Mouse (Mus musculus) midbrain, embryonic 12.5 days (tissue): ENCODE measurements around the gene Cstf2. TPM values are rescaled to one million over a fixed set of nuclear protein-coding genes. Genes with fewer than 3 reads are reported as not detected.

ENCODE experiments used
- ATAC-seq: fragments of 200-750 bp; cut with Nextera tagmentation; 2 replicates; pipeline ENCODE4 v1.8.0; 2017; ENCODE audit warnings: low read depth, moderate TSS enrichment, moderate library complexity; ENCODE audit not compliant: low FRiP score
- H3K27ac ChIP-seq: fragments of 300-500 bp; sonication (generic); replicated peaks from 2 replicates; pipeline ENCODE4 v1.5.1; 2016; ENCODE audit warnings: mild to moderate bottlenecking
- H3K27me3 ChIP-seq: fragments of 300-500 bp; sonication (generic); 2 replicates; pipeline ENCODE4 v1.6.1; 2016; ENCODE audit warnings: mild to moderate bottlenecking
- H3K36me3 ChIP-seq: fragments of 300-500 bp; sonication (generic); 2 replicates; pipeline ENCODE4 v1.6.1; 2016
- H3K4me1 ChIP-seq: fragments of 300-500 bp; sonication (generic); 2 replicates; pipeline ENCODE4 v1.6.1; 2016
- H3K4me2 ChIP-seq: fragments of 300-500 bp; sonication (generic); replicated peaks from 2 replicates; pipeline ENCODE4 v1.6.1; 2016; ENCODE audit warnings: mild to moderate bottlenecking, moderate library complexity
- H3K4me3 ChIP-seq: fragments of 300-500 bp; sonication (generic); 2 replicates; pipeline ENCODE4 v1.5.1; 2016; ENCODE audit warnings: mild to moderate bottlenecking
- H3K9ac ChIP-seq: fragments of 300-500 bp; sonication (generic); replicated peaks from 2 replicates; pipeline ENCODE4 v1.6.1; 2016; ENCODE audit warnings: mild to moderate bottlenecking, moderate library complexity
- H3K9me3 ChIP-seq: fragments of 300-500 bp; sonication (generic); 2 replicates; pipeline ENCODE4 v1.6.1; 2016; ENCODE audit warnings: mild to moderate bottlenecking
- WGBS: fragments of 180-500 bp; shearing (Covaris S2); methylation state at CpG from one replicate; pipeline ENCODE4 v1.1.7; 2016; 5-methylcytosine and 5-hydroxymethylcytosine counted together
- microRNA-seq: library from miRNA; unstranded; fragments of <30 nt; microRNA quantifications from one replicate; pipeline ENCODE4, GENCODE M21; 2017
- polyA plus RNA-seq: library from polyadenylated mRNA; unstranded; fragments of >200 nt; fragmentation: Nextera tagmentation; extraction: Ambion mirVana; gene quantifications from 2 replicates; pipeline ENCODE4 v1.2.1, GENCODE M21; 2016

Gene Cstf2
- polyA plus RNA-seq, 1 experiment from 2014 or later = 68.0 TPM

GRCm38 (mm10) chrX:134132295-134132694 is 73.3 kb downstream of the Cstf2 start:
- Histone ChIP-seq H3K9ac (no peak overlapping the region), H3K36me3 (no peaks in the 10 kb centered on the region), H3K9me3 (no peaks in the 10 kb centered on the region), H3K27me3 (peaks cover 25% of the 10 kb centered on the region), H3K27ac (no peak overlapping the region), H3K4me1 (no peaks in the 10 kb centered on the region), H3K4me2 (no peak overlapping the region), H3K4me3 (no peak overlapping the region)
- ATAC-seq = 0 out of 2 replicates have a peak, but pooled peaks have one; percentile 47
- WGBS = 32% methylated on average over 5 of the region's 5 CpGs

- no peak for ATAC-seq
Measured at GRCm38 (mm10) chrX:134133821-134134220, 74.8 kb downstream of the Cstf2 start.

More at GRCm38 (mm10) chrX:134133821-134134220, 74.8 kb downstream of the Cstf2 start:
- H3K36me3 ChIP-seq = no peaks in the 10 kb centered on the region
- H3K27me3 ChIP-seq = peaks cover 27% of the 10 kb centered on the region
- no peak overlapping the region for H3K9ac ChIP-seq
- no peak overlapping the region for H3K4me3 ChIP-seq
- no peaks in the 10 kb centered on the region for H3K4me1 ChIP-seq
- no peaks in the 10 kb centered on the region for H3K9me3 ChIP-seq
- no peak overlapping the region for H3K4me2 ChIP-seq
- no peak overlapping the region for H3K27ac ChIP-seq
- WGBS = 45% methylated on average over 3 of the region's 3 CpGs

Small RNAs within 50 kb of the gene (microRNA-seq; reads per million reads assigned to microRNA genes)
- 1.2 reads per million for gene Mir3112

Other genes starting within 250 kb of the Cstf2 start
- gene Tnmd, start 208.2 kb upstream of the Cstf2 start, polyA plus RNA-seq = 17.7 and 23.0 TPM in 2 replicates
- gene Tspan6, start 160.8 kb upstream of the Cstf2 start, polyA plus RNA-seq = 203 and 209 TPM in 2 replicates
- gene Srpx2, start 150.8 kb upstream of the Cstf2 start, polyA plus RNA-seq = 1.5 and 2.1 TPM in 2 replicates
- 1.5 and 2.0 TPM in 2 replicates for gene Sytl4, start 77.4 kb upstream of the Cstf2 start, polyA plus RNA-seq
- gene Xkrx, start 102.9 kb downstream of the Cstf2 start, polyA plus RNA-seq = 0.06 TPM in 1 of 2 replicates, not detected in the other
- gene Arl13a, start 128.3 kb downstream of the Cstf2 start, polyA plus RNA-seq = not detected in 2 replicates
- 0.10 TPM in 1 of 2 replicates, not detected in the other for gene Nox1, start 162.8 kb downstream of the Cstf2 start, polyA plus RNA-seq
- 6.2 and 9.0 TPM in 2 replicates for gene Trmt2b, start 217.8 kb downstream of the Cstf2 start, polyA plus RNA-seq
- 40.4 and 45.7 TPM in 2 replicates for gene Tmem35a, start 236.0 kb downstream of the Cstf2 start, polyA plus RNA-seq
- 21.7 and 25.0 TPM in 2 replicates for gene Cenpi, start 248.9 kb downstream of the Cstf2 start, polyA plus RNA-seq